Mouse (Mus musculus) c-Kit-positive CD71-positive TER-119-negative erythroid progenitor cells, embryonic 14.5 days (primary cell): ENCODE measurements around the gene Elk4.

ENCODE experiments used
- DNase-seq: peaks from one replicate; pipeline ENCODE4 v3.0.0-alpha.2; 2013; ENCODE audit warnings: low read depth

Gene Elk4

DNA sequence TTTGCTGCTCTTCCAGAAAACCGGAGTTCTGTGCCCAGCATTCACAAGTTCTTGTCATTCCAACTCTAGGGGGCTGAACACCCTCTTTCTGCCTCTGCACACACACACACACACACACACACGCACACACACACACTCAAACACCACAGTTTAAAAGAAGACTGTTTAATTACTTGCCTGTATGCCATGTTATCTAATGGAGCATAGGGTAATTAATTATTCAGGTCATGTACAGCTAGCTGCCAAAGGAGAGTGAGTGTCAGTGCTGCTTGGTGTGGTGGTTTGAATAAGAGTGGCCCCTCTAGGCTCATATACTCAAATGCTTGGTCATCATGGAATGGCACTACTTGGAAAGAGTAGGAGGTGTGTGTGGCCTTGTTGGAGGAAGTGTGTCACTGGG is 23.6 kb upstream of the Elk4 start:
- no peak for DNase-seq

DNA sequence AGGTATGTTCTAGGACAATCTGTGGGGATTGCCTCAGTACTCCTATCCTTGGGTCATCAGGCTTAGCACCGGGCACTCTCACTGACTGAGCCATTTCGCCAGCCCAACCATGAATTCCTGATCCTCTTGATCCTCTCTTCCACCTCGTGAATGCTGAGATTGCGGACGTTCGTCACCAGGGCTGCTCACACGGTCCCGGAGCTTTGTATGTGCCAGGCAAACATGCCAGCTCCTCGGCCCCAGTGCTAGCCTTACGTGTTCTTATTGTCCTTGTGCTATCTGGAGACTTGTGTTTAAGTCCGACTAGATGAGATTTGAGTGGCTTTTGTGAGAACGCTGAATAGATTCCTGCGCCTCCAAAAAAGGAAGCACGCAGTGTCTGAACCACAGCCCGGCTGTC is 20.0 kb upstream of the Elk4 start:
- no peak for DNase-seq

DNA sequence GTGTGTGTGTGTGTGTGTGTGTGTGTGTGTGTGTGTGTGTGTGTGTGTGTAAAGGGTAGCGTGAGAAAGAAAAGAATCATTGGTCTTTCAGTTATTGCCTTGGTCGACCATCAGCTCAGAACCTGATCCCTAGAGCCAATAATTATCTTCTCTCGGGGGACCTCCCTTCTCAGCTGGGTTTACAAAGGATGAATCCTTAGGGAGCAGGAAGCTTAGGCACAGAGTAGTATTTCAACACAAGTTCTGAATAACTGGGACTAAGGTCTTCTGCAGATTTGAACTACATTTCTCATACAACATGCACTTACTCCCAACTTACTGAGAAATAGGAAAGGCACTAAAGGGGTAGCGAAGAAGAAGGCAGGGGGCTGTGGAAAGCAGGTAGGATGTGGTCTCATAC is 17.9 kb upstream of the Elk4 start:
- no peak for DNase-seq

DNA sequence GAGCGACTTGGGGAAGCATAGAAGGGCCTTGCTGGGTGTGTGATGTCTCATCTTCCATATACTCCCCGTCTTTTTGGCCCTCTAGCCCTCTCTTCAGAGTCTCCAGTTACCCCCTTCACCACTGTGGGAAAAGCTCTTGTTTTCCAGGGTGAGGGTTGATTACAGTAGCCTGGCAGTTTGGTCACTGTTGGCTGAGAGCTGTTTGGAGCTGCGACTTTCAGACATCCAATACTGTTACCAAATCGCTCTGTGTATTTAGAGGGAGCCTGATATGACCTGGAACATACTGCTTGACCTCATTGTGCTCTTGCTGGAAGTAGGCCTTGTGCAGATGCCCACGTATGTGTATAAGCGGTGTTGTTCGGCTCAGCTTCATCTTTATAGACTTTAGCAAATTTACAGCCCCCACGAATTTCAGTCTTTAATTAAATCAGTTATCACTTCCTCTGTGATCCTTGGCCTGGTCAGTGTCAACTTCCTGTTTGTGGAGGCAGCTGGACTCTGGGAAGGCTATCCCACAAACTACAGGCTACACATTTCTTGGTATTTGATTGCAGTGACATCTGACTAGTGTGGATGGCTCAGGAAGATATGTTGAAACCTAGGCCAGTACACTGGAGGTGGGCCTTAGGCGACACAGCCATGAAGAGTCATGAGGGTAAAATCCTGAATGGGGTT is 17.2 kb upstream of the Elk4 start:
- DNase-seq: no peak

DNA sequence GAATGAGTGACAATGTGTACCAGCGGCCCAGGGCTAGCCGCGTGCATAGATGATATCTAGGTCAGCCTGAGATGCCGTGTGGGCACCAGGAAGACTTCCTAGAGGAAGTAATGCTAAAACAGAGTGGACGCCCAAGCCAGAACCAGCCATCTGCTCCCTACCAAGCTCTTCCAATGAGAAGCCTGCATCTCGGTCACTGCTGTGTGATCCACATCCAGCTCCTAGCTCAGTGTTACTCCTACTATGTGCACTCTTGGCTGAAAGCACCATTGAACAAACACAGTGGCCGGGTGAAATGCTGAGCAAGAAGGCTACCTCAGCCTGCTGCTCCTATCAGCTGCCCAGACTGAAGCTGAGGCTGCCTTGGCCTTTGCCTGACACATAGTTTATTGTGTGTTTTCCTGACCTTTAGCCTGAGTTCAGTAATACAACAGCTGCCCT is 14.8 kb upstream of the Elk4 start:
- no peak for DNase-seq

DNA sequence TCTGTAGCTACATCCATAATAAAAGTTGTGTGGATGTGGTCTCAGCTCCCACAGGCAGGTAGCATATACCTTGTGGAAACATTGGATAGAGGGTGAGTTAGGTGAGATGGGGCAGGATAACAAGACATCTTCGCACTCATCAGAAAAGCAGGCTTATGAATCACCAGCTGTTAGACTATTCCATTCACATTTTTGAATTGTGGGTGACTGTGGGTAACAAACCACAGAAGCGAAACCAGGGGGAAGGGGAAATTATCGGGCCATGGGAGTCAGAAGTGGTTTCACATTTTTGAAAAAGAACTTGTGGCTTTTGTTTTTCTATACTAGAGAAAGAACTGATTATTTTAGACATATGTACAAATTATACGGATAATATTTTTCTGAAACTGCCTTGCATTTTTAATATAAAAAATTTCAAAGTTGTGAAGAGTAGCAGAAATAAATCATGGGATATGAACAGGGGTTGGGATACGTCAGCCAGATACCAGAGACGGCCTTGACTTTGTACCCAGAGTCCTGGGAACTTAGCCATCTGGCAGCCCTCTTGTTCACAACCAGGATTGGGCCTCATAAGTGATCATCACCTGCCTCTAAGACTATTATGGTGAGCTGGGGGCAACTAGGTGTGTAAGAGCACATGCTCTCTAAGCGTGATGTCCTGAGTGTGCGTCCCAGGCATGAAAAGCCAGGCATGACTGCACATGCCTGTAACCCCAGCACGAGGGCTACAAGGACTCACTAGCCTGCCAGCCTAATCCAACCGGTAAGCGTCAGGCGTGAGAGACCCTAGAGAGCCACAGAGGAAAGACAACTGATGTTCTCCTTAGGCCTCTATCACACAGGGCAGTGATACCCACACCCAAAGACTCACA is 14.0 kb upstream of the Elk4 start:
- DNase-seq: no peak

DNA sequence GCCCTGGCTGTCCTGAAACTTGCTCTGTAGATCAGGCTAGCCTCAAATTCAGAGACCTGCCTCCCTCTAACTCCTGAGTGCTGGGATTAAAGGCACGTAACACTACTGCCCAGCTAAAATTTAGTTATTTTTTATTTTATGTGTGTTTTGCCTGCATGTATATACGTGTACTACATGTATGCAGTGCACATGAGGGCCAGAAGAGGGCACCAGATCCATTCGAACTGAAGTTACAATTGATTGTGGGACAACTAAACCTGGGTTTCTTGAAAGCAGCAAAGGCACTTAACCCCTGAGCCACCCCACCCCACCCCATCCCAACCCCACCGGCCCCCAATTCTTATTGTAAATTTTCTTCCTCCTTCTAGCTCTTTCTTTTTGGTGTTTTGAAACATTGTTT is 12.3 kb upstream of the Elk4 start:
- DNase-seq: peak; percentile 47

DNA sequence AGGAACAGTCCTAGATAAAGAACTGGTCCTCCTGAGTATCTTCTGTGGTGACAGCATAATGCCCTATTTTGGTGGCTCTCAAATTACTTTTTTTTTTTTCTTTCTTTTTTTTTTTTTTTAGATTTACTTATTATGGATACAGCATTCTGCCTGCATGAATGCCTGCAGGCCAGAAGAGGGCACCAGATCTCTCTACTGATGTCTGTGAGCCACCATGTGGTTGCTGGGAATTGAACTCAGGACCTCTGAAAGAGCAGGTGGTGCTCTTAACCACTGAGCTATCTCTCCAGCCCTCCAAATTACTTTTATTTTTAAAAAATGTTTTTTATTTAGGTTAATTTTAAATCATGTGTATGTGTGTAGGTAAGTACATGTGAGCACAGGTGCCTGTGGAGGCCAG is 6.9 kb upstream of the Elk4 start:
- DNase-seq: no peak

DNA sequence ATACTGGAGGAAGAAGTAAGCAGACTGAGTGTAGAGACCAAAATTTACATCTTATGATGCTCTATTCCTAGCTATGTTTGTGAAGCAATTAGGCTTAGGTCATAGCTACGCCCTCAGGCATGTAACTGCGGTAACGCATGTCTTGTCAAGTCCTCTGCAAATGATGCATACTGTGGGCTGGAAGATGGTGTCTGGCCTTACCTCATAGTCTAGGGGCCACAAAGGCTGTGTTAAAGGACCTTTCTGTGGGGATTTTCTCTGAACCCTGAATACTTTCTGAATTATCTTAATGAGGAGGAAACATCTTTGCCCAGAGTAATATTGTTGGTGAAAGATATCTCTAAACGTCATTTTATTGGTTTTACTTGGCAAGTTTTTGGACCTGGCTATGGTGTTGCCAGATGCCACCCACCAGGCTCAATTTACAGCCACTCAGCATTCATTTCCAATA is 5.5 kb upstream of the Elk4 start:
- DNase-seq: no peak

DNA sequence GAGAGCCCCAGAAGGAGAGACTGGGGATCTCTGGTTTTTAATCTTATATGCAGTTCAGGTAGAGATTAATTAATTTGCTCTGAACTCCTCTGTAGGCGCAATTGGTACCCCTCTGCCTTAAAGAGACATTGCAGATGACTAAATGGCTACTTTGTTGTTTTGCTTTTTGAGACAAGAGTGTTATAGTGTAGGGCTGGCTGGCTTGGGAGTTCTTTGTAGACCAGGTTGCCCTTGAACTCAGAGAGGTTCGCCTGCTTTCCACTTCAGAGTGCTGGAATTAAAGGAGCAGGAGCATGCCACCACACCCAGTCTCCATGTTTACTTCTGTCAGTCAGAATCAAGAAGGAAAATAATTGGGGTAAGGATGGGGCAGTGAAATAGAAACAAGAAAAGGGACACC is 4.3 kb upstream of the Elk4 start:
- no peak for DNase-seq

DNA sequence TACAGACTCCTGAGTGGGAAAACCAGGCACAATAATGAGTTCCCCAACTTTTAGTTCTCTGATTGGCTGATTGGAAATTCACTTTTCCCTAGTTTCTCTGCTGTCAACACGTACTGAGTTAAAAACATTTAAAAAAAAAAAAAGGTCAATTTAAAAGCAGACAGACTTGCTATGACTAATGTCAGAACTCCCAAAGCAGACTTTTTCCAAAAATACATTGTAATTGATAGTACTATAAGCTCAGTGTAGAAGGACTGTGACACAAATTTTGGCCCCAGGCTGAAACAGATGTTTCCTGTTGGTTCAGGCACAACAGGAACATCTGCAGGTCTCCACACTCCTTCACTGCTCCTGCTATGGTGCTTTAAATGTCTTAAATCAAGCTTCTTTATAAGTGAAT is 3.6 kb upstream of the Elk4 start:
- no peak for DNase-seq

DNA sequence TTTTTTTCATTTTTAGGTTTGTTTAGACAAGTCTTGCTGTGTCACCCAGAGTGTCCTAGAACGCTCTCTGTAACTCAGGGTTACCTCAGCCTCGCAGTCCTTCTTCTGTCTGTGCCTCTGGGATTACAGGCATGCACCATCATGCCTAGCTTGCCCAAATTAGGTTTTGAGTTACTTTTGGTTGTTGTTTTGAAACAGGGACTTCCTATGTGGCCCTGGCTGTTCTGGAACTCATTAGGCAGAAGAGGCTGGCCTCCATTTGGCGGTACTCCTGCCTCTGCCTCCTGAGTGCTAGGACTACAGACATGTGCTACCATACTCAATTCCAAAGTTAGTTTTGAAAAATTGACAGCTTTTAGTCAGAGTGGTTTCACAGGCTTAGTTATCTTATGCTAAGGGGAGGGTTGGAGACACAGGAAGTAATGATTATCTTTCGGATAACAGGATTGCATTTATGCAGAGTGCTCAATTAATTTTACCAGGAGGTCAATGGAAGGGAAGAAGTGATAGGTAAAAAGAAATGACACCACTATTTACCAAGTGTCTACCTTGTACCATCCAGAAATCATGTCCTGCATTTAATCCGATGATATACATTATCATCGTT is 2.7 kb upstream of the Elk4 start:
- no peak for DNase-seq

DNA sequence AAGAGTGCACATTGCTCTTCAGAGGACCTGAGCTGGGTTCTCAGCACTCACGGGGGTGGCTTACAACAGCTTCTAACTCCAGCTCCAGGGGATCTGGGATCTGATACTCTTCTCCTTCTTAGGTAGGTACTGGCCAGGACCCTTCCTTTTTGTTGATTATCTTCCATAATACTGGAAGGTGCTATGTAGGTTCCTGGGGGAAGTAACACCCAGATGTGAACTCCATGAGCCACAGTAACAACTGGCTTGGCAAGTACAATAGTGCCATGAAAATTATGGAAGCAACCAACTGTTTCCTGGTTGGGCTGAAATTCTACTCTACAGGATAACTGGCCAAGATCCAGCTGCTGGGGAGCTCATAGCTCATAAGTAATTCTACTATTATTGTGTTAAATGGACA is 1.9 kb upstream of the Elk4 start:
- no peak for DNase-seq

DNA sequence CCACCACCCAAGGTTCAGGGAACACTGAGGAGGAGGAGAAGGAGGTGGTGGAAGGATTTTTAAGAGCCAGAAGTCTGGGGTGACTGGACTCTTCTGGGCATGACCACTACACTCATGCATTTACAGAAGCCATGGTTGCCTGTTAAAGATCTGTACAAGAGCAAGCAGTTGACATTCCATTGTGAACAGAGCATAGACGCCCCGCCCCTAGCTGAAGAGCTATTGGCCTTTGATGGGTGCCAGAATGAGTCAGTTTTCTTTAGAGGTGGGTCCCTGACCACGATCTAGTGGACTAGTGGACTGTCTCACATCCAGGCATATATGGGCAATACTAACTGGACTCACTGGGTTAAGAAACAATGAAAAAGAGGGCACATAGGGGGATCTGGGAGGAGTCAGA is 1.4 kb upstream of the Elk4 start:
- no peak for DNase-seq

DNA sequence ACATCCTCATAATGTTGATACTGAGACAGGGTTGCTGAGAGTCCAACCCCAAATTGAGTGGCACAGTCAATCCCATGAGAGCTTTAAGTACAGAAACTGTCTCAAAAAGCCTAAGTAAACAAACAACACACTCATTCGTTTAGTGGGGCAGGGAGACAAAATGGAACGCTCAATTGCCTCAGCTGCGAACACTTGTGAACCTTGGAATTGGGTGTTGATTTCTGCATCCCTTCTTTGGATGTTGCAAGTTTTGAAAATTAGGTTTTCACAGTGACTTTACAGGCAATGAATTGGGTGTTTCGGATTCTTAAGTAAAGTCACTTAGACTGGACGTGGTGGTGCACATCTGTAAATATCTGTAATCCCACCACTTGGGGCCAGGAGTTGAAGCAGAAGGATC is 686 bp upstream of the Elk4 start:
- no peak for DNase-seq

DNA sequence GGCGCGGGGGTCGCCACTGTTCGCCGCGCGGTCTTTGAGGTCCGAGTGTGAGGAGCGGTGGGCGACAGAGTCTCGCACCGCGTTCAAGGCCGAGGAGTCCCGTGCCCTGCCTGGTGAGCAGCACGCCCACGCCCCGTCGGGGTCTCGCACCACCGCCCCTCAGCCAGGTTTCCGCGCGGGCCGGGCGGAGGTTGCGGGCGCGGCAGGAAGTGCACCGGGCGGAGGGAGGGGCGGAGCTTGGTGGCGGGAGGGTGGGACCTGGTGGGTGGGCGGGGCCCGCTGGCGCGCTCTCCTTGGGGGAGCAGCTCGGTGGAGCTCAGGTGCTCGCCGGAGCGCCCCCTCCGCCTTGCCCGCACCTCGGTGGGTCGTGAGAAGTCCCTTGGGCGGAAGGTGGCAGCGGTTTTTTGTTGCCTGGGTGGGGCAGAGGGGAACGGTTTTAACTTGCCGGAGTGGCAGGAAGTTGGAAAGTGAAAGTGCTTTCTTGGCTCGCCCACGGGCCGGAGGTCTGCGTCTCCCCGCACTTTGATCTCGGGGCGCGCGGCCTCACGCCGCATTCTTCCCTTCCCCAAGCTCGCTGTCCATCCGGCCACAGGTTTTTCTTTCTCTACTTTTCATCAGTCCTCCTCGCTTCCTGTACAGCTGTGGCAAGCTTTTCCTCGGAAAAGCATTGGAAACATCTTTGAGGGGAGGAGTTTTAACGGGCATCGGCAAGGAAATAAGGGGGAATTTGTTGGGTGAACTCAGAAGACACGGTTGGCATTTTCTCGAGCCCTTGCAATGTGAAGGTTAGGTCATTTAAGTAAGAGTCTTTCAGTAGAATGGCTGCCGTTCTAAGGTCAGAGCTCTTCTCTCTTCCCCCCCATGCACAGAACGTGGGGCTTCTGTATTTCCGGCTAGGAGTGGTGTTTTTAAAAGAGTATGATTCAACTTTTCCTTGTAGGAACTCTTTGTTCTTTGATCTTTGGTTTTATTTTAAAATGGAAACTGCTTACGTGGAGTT is 721 bp downstream of the Elk4 start:
- DNase-seq: peak; percentile 69

DNA sequence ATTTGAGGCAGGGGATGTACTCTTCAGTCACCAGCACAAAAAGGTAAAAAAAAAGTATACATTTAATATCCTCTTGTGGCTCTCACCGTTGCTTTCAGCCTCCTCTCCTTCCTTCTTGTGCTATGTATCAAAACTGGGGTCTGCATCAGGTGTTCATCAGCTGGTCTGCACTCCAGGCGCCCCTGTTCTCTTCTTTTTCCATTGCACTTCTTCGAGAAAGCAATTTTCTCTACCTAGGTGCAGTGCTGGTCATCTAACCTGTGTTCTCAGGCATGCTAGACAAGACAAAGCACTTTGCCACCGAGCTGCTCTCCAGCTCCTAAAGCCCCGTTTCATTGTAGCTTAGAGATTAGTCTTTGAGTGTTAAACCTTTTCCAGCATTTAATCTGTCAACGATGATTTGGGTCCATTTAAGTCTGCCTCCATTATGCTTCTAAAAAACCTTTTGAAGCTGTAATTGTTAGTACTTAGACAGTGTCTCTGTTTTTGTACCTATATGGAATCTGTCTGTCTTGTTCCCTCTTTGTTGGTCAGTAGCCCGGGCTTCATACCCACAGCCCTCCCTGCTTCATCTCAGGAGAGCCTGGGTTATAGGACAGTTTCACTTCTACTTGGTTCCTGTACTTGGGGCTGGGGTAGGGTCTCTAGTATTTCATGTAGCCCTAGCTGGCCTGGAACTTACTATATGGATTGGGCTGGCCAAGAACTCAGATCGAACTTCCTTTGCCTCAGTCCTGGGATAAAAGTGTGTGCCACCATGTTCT is 1.7 kb downstream of the Elk4 start:
- no peak for DNase-seq

DNA sequence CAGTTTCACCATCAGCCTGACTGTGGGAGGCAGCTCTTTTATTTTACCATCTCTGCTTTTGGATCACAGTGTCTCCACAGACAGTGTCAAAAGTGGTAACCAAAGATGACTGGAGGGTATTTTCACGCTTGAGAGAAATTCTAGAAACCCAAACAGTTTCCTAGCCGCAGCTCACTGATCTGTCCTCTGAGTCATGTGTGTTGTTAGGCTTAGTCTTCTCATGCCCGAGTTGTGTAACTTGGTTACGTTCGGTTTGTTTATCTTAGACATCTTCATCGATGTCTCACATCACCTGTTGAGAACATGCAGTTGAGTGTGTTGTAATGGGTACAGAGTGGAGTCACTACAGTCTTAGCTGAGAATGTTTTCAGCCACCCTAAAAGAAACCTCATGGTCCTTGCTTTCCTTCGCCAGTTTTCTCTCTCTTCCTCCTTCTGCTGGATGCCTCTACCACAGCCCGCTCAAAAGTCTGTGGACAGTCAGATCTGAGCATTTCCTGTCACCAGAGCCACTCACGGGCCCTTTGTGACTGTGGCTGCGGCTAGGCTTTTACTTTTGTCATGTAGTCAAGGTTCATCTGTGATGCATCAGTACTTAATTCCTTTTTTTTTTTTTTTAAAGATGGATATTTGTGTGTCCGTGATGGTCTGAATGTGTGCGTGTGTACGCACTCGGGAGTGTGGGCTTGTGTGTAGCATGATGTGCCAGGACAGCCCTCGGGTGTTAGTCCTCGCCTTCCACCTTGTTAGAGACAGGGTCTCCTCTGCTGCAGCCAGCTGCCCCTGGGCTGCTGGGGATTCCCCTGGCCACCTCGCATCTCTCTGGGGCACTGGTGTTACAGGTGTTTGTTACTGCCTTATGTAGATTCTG is 3.5 kb downstream of the Elk4 start:
- DNase-seq: no peak

DNA sequence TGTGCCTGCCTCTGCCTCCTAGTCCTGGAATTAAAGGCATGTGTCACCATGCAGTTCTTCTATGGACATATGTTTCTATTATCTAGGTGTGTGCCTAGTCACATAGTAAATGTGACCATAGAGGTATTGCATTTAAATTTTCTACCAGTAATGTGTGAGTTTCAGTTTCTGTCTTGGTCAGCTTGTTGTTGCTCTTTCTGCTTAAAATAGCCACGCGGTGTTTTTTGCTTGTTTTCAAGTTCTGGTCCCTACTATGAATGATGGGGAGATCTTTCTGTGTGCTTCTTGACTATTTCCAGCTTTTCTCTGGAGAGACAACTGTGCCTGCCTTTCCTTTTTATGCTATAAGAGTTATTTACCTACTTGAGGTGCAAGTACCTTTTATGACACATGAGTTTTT is 4.4 kb downstream of the Elk4 start:
- no peak for DNase-seq

DNA sequence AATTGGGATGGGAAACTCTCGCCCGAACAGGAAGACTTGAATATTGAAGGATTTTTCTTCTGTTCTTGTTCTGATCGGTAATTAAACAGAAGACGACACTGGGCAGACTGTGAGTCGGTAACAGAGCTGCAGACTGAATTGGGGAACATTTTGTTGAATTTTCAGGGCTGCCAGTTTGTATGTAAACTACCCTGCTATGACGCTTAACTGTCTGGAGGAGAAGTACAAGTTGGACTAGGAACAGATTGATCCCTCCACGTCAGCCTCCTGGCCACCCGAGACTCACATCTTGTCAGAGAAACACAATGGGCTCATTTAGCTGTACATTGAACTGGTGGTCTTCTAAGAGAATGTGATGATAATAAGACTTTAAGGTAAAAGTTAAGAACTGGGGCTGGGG is 5.5 kb downstream of the Elk4 start:
- no peak for DNase-seq
